Mouse (Mus musculus) ES-E14 (cell line): ENCODE data around the gene Rtkn2. TPM values are rescaled to one million over a fixed set of nuclear protein-coding genes. Genes with fewer than 3 reads are reported as not detected.

Source experiments
- DNase-seq: peaks from one replicate; pipeline ENCODE4 v3.0.0-alpha.2; 2013; ENCODE audit warnings: low read depth, low spot score
- H3K27ac ChIP-seq: 2 replicates; pipeline ENCODE4 v1.5.1; 2012; ENCODE audit warnings: low read depth, mild to moderate bottlenecking, low read length, moderate library complexity, mixed read lengths; ENCODE audit not compliant: poor library complexity, insufficient read depth, severe bottlenecking
- H3K36me3 ChIP-seq: 2 replicates; pipeline ENCODE4 v1.6.1; 2012; ENCODE audit warnings: mild to moderate bottlenecking, low read length, moderate library complexity, mixed read lengths; ENCODE audit not compliant: control insufficient read depth, poor library complexity, insufficient read depth, severe bottlenecking
- H3K4me1 ChIP-seq, 2 experiments: fragments of 150-350 bp in 1 of 2; sonication (generic) in 1 of 2; 2 replicates each; pipeline ENCODE4 v1.6.1; 2012; ENCODE audit warnings: low read length in 2 of 2, mild to moderate bottlenecking in 1 of 2, mixed read lengths in 1 of 2; ENCODE audit not compliant: control insufficient read depth in 2 of 2, insufficient read depth in 2 of 2, poor library complexity in 1 of 2
- H3K4me3 ChIP-seq, 2 experiments: fragments of 150-350 bp in 1 of 2; sonication (generic) in 1 of 2; 2 replicates each; pipeline ENCODE4 v1.5.1; 2012; ENCODE audit warnings: low read length in 2 of 2, low read depth in 1 of 2, mild to moderate bottlenecking in 1 of 2, mixed read lengths in 1 of 2; ENCODE audit not compliant: insufficient read depth in 1 of 2, poor library complexity in 1 of 2, severe bottlenecking in 1 of 2
- H3K9ac ChIP-seq: 2 replicates; pipeline ENCODE4 v1.6.1; 2012; ENCODE audit warnings: low read depth, mild to moderate bottlenecking, low read length, mixed read lengths; ENCODE audit not compliant: poor library complexity, insufficient read depth, severe bottlenecking
- H3K9me3 ChIP-seq: fragments of 150-350 bp; sonication (generic); 2 replicates; pipeline ENCODE4 v1.6.1; 2012; ENCODE audit warnings: low read depth, mild to moderate bottlenecking, low read length; ENCODE audit not compliant: control insufficient read depth, insufficient read depth
- CHD2 ChIP-seq: IDR thresholded peaks from 2 replicates; pipeline ENCODE4 v1.6.1; 2014; ENCODE audit warnings: mild to moderate bottlenecking, low read depth, low read length, inconsistent platforms
- HCFC1 ChIP-seq: IDR thresholded peaks from 2 replicates; pipeline ENCODE4 v1.6.1; 2012; ENCODE audit warnings: low read length, inconsistent platforms, borderline replicate concordance; ENCODE audit not compliant: insufficient read depth
- MAFK ChIP-seq: IDR thresholded peaks from 2 replicates; pipeline ENCODE4 v1.6.1; 2014; ENCODE audit warnings: mild to moderate bottlenecking, low read depth, low read length, inconsistent platforms; ENCODE audit not compliant: insufficient read depth
- ZC3H11A ChIP-seq: IDR thresholded peaks from 2 replicates; pipeline ENCODE4 v1.6.1; 2012; ENCODE audit warnings: low read depth, mild to moderate bottlenecking, inconsistent platforms, low read length, borderline replicate concordance
- ZNF384 ChIP-seq: IDR thresholded peaks from 2 replicates; pipeline ENCODE4 v1.6.1; 2012; ENCODE audit warnings: low read depth, low read length, inconsistent platforms
- in situ Hi-C, 2 experiments: fragments of 600-800 bp; cut with MboI; formaldehyde crosslinking; loops; one replicate each; pipeline ENCODE4 v1.15.1; 2025; ENCODE audit warnings: low sequenced_read_pairs in 2 of 2, inconsistent platforms in 1 of 2; ENCODE audit not compliant: unreplicated experiment in 2 of 2
- total RNA-seq: library from RNA; depleted of rRNA; stranded (reverse); fragments of 300-350 nt; gene quantifications from 2 replicates; pipeline ENCODE4 v1.2.3, GENCODE M21; 2012; rRNA removed

Gene Rtkn2
- total RNA-seq, 1 experiment = 6.0 TPM

DNA sequence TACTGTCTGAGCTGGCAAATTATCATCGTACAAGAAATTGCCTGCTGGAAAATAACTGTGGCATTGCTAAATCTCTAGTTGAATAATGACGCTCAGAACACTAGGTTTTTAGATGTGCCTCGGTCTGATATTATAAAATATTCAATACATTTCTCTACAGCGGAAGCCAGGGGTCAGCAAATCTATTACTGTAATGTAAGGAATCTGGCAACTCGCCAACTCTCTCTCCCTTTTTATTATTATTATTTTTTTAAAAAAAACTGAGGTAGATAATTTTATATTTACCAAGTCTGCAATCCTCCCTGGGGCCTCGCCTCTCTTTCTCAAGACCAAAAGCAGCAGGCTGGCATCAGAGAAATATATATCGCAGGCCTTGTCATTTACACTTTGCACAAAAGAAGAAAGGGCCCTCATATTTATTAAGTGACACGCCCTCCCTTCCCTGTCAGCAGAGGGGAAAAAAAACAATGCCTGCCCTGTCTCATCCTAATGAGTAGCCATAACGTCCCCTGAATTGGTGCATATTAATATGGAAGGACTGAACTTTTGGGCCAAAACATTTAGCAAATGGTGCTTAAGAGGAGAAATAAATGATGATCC is 127.1 kb downstream of the Rtkn2 start:
- no peak for DNase-seq

DNA sequence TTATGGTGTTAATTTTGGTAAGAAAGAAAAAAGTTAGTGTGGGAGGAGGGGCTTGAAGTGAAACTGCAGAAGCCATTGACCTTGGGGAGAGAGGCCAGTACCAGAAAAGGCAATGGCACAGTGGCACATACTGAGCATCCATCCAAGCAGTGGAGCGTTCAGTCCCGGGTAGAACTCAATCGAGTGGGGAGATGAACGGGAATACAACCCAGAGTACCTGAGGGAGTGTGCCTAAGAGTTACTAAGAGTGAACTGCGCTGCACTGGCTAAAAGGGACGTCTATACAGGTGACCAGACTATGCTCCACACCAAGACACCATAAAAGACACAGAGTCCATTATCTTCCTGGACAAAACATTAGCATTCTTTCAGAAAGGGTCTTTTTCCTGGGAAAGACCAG is 128.3 kb downstream of the Rtkn2 start:
- Histone ChIP-seq H3K9me3 (no peaks in the 10 kb centered on the region), H3K4me1 (peaks cover 18% of the 10 kb centered on the region in 2 experiments), H3K36me3 (peaks cover 18% of the 10 kb centered on the region), H3K4me3 (no peak overlapping the region), H3K27ac (no peak overlapping the region), H3K9ac (no peak overlapping the region)
- no peak for TF ChIP-seq HCFC1
- no peak for TF ChIP-seq MAFK
- no peak for TF ChIP-seq CHD2
- no peak for TF ChIP-seq ZNF384
- no peak for TF ChIP-seq ZC3H11A
- no peak for DNase-seq
- in situ Hi-C loops = no loop called here

More for the DNA sequence above, 127.1 kb downstream of the Rtkn2 start:
- in situ Hi-C loops = no loop called here
- no peak overlapping the region for H3K27ac ChIP-seq
- H3K4me1 ChIP-seq = peaks cover 11 to 14% of the 10 kb centered on the region in 2 experiments
- no peak overlapping the region for H3K4me3 ChIP-seq
- peaks cover 24% of the 10 kb centered on the region for H3K36me3 ChIP-seq
- no peaks in the 10 kb centered on the region for H3K9me3 ChIP-seq
- TF ChIP-seq HCFC1 (no peak), ZC3H11A (no peak), CHD2 (no peak), ZNF384 (no peak), MAFK (no peak)
- no peak overlapping the region for H3K9ac ChIP-seq

Other genes with a start within 250 kb of the Rtkn2 start
- 16.1 and 19.5 TPM in 2 replicates for gene Zfp365, start 66.9 kb upstream of the Rtkn2 start, total RNA-seq